Mouse (Mus musculus): ENCODE measurements around the gene Etv6.

Etv6 gene

GRCm38 (mm10) chr6:134273884-134274283 is 238.4 kb downstream of the Etv6 start:
- no peak for DNase-seq

DNA sequence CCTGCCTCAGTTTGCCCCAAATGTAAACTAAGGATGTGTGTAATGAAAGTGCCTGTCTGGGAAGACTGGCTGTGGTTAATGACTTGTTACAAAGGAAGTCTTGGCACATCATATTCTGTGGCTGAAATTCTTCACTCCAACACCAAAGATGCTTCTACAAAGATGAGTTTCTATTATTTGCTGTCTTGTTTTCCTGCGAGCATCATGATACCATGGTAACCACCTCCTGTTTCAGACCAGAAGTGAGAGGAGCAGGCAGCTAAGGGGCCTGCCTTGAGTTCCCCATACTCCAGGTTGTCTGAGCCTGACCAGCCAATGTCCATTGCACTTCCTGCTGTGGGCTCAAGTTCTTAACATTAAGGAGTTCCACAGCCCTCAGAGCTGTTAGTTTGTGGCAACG is 241.5 kb downstream of the Etv6 start:
- DNase-seq, result no peak

DNA sequence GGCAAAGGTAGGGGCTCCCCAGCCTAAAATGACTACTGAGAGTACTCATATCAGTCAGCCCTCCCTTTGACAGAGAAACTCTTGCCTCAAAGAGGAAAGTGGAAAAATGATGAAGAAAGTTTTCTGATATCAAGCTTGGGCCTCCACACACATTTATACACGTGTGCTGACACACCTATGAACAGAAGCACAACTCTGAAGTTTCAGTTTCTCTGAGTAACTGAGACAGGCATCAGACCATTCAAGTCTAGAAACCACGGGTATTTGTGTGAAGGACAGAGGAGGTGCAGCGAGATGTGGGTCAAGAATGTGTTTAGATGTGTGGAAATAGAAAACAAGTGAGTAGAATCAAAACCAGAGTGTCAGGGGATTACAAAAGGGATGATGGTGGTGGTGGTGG is 246.6 kb downstream of the Etv6 start:
- DNase-seq, result no peak

- DNase-seq, result no peak
Observed at GRCm38 (mm10) chr6:134291823-134292222, 256.3 kb downstream of the Etv6 start.

DNA sequence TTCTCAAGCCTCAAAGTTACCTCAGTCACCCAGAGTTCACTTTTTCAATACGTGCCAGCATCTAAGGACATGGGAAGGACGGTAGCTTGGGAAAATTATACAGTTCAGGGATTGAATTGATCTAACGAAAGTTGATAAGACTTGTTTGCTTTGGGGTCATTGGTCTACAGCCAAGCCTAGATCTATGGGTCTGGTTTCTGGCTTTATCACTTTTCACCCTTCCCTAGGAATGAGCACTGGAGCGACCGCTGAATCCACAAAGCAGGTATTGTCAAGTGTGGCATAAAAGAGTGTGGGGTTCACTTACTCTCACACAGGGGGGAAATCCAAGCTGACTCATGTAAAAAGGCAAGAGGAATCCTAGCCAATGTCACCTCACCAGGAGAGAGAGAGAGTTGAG is 256.9 kb downstream of the Etv6 start:
- DNase-seq, result no peak

- no peak for DNase-seq
Observed at GRCm38 (mm10) chr6:134293615-134294508, 258.4 kb downstream of the Etv6 start.

DNA sequence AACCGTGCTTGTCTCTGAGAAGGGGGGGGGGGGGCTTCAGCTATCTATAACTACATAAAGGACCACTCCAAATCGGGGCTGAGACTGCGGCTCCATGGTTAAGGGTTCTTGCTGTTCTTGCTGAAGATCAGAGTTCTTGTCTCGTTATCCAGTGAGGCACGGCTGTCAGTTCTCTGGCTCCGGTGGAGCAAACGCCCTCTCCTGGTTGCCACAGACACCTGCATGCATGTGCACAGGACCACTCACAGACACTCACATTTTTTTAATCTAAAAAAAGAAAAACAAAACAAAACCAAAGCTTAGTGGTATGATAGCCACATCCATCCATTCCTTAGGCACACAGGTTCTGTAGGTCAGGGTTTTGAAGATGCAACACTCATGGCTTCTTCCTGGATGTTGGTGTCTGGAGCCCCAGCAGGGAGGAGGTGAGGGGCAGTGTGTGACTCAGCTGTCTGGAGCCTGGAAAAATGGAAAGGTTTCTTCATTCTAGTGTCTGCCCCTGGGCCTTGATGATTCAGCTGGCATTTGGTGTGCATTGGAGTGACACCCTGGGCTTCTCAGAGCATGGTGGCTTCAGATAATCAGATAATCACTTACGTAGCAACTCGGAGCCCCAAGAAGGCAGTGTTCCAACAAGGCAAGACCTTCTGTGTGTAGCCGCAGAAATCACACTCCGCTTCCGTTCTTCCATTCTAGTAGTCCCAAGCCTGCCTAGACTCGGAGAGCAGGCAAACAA is 262.6 kb downstream of the Etv6 start:
- DNase-seq, result no peak

DNA sequence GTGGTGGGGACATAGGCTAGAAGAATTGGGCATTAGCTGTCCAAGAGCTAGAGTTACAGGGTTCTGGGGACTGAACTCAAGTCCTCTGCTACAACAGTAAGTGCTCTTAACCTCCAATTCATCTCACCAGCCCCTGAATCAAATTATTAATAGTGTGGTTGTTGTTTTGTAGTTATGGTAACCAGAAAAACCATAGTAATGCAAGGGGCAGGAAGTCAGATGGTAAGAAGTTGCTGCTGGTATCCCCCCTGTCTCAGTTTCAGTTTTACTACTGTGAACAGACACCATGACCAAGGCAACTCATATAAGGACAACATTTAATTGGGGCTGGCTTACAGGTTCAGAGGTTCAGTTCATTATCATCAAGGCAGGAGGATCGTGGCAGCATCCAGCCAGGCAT is 266.5 kb downstream of the Etv6 start:
- no peak for DNase-seq

GRCm38 (mm10) chr6:134311346-134311745 is 275.8 kb downstream of the Etv6 start:
- DNase-seq, result no peak

DNA sequence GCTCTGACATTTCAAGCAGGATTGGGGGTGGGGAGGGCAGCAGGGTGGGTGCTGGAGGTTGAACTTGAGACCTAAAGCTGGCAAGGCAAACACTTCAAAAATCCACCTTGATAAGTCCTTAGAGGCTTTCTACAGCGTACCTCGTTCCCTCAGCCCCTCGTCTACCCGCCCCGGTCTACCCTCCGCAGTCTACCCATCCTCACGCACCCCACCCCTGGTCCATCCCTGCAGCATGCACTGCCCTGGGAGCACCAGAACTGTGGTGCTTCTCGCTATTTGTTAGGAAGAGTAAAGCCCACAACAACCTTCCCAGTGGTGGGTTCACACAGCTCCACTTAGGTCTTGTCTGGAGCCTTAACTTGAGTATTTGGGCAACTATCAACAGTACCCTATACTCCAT is 277.1 kb downstream of the Etv6 start:
- no peak for DNase-seq

GRCm38 (mm10) chr6:134317371-134317770 is 281.9 kb downstream of the Etv6 start:
- DNase-seq, result peak; percentile 74
